ENCODE assay signal across 8 mouse cellular contexts in genomic region chr11:29514682-29515412, GRCm38 (mm10). TPM values are rescaled to one million over a fixed set of nuclear protein-coding genes. Genes with fewer than 3 reads are reported as not detected.
A peak's percentile ranks its signal among the peaks of the same experiment; 100 is the strongest.
DNase-seq lines count a peak whose midpoint lies in the region; ATAC-seq lines count a peak whose summit lies in the region.

Prorsd1 (minus strand) TSS chr11:29515033.

- 3% methylated on average over 40 of the region's 40 CpGs for WGBS in heart, embryonic 14.5 days
- WGBS in liver, embryonic 15.5 days (ENCODE audit: insufficient replicate concordance), result 1% methylated on average over 40 of the region's 40 CpGs
- 4% methylated on average over 40 of the region's 40 CpGs for WGBS in neural tube, embryonic 12.5 days

- H3K9ac ChIP-seq in heart, embryonic 14.5 days (ENCODE audit: low read length), result peak within 1 kb of the TSS; percentile 74
- peak within 1 kb of the TSS; percentile 83 for H3K9ac ChIP-seq in liver, embryonic 15.5 days
- H3K9ac ChIP-seq in neural tube, embryonic 12.5 days, result peak within 1 kb of the TSS; percentile 56

- H3K4me1 ChIP-seq in heart, embryonic 14.5 days (ENCODE audit: control insufficient read depth in 2 of 2, insufficient read depth in 2 of 2, low read length in 2 of 2), result peaks cover 4% of the 10 kb centered on the region in 2 experiments; a peak in 2 of 4 replicates
- peaks cover 15% of the 10 kb centered on the region for H3K4me1 ChIP-seq in liver, embryonic 15.5 days (replicated peaks)
- no peaks in the 10 kb centered on the region for H3K4me1 ChIP-seq in neural tube, embryonic 12.5 days

- H3K27me3 ChIP-seq in heart, embryonic 14.5 days (ENCODE audit: control insufficient read depth, insufficient read depth, low read length), result no peaks in the 10 kb centered on the region
- no peaks in the 10 kb centered on the region for H3K27me3 ChIP-seq in liver, embryonic 15.5 days
- H3K27me3 ChIP-seq in neural tube, embryonic 12.5 days (replicated peaks), result no peaks in the 10 kb centered on the region

- peak; percentile 80 to 89 for DNase-seq in CD8-positive naive resting alpha-beta T cell, adult 2 months (ENCODE audit: low read depth in 2 of 2, low spot score in 2 of 2)
- peak; percentile 90 for DNase-seq in c-Kit-negative CD71-positive TER-119-positive erythroid progenitor cells, embryonic 14.5 days (ENCODE audit: low read depth, low spot score)
- peak; percentile 71 for DNase-seq in fibroblast of lung, adult 2 months (ENCODE audit: low read depth)
- peak; percentile 94 for DNase-seq in kidney, postnatal 14 days
- DNase-seq in telencephalon, adult 2 months (ENCODE audit: low read depth, low spot score), result peak; percentile 54

- H3K36me3 ChIP-seq in heart, embryonic 14.5 days (ENCODE audit: control insufficient read depth, insufficient read depth, low read length), result peaks cover 24% of the 10 kb centered on the region
- H3K36me3 ChIP-seq in liver, embryonic 15.5 days (replicated peaks), result peaks cover 20% of the 10 kb centered on the region
- peaks cover 8% of the 10 kb centered on the region; the same call in 1 of the 2 replicates for H3K36me3 ChIP-seq in neural tube, embryonic 12.5 days

- ATAC-seq in heart, embryonic 14.5 days (ENCODE audit: insufficient number of reproducible peaks, insufficient read depth, low FRiP score, low read depth), result peak; percentile 98
- peak; percentile 100 for ATAC-seq in liver, embryonic 15.5 days (ENCODE audit: insufficient read depth)
- ATAC-seq in neural tube, embryonic 12.5 days (ENCODE audit: low FRiP score, low read depth), result peak; percentile 99

- peak within 1 kb of the TSS; percentile 77 for H3K4me2 ChIP-seq in heart, embryonic 14.5 days (ENCODE audit: low read length)
- peak within 1 kb of the TSS; percentile 77 for H3K4me2 ChIP-seq in liver, embryonic 15.5 days
- peak within 1 kb of the TSS; percentile 69 for H3K4me2 ChIP-seq in neural tube, embryonic 12.5 days (replicated peaks)

- H3K4me3 ChIP-seq in heart, embryonic 14.5 days (ENCODE audit: control insufficient read depth in 1 of 2, insufficient read depth in 1 of 2, low read depth in 1 of 2, low read length in 2 of 2), result peak within 1 kb of the TSS; percentile 70 to 71
- H3K4me3 ChIP-seq in liver, embryonic 15.5 days (replicated peaks), result peak within 1 kb of the TSS; percentile 85
- peak within 1 kb of the TSS; percentile 48 for H3K4me3 ChIP-seq in neural tube, embryonic 12.5 days

- peak within 1 kb of the TSS; percentile 58 to 70 for H3K27ac ChIP-seq in heart, embryonic 14.5 days (replicated peaks in 1 of 2; ENCODE audit: control insufficient read depth in 1 of 2, insufficient read depth in 1 of 2, low read depth in 2 of 2, low read length in 2 of 2)
- peak within 1 kb of the TSS; percentile 87 for H3K27ac ChIP-seq in liver, embryonic 15.5 days (replicated peaks)
- H3K27ac ChIP-seq in neural tube, embryonic 12.5 days, result no peak within 1 kb of the TSS

- peaks cover 4% of the 10 kb centered on the region; the same call in 1 of the 2 replicates for H3K9me3 ChIP-seq in heart, embryonic 14.5 days (ENCODE audit: control insufficient read depth, low read length)
- no peaks in the 10 kb centered on the region for H3K9me3 ChIP-seq in liver, embryonic 15.5 days (replicated peaks)
- no peaks in the 10 kb centered on the region for H3K9me3 ChIP-seq in neural tube, embryonic 12.5 days

RNA-seq across cellular contexts. Expression of gene Prorsd1, which starts in this region (rescaled TPM):
- 26.0 and 30.9 TPM in 2 replicates for polyA plus RNA-seq in heart, embryonic 14.5 days (2014; fragmentation: Nextera tagmentation; extraction: Ambion mirVana)
- 15.5 and 17.4 TPM in 2 replicates for polyA plus RNA-seq in liver, embryonic 15.5 days (2015; fragmentation: Nextera tagmentation; extraction: Ambion mirVana)
- polyA plus RNA-seq in neural tube, embryonic 12.5 days (2016; fragmentation: Nextera tagmentation; extraction: Ambion mirVana), result 18.4 and 19.6 TPM in 2 replicates
